Mouse (Mus musculus) liver, embryonic 14.5 days (tissue): ENCODE measurements at regions not wholly inside any gene's neighbourhood (a gene's known extent, or its start where the extent isn't known, plus 50 kb on each side); places are given as distances from the start of the nearest gene placed in this dataset.

Experiments
- CTCF ChIP-seq: IDR thresholded peaks from 2 replicates; pipeline ENCODE4 v1.5.1; 2016; ENCODE audit warnings: antibody characterized with exemption, low read depth, control low read depth
- EP300 ChIP-seq: IDR thresholded peaks from 2 replicates; pipeline ENCODE4 v1.6.1; 2016; ENCODE audit warnings: antibody characterized with exemption, low read depth

- TF ChIP-seq CTCF: no peak
- TF ChIP-seq EP300: no peak
These were observed 226.8 kb downstream of the Mex3b start for GRCm38 (mm10) chr7:83093923-83094355.
